Comparison of ENCODE assay signal across 18 mouse cellular contexts in genomic region chr14:67612471-67612870, GRCm38 (mm10).
DNase-seq lines count a peak whose midpoint lies in the region; ATAC-seq and TF ChIP-seq lines count a peak whose summit lies in the region.
"Had no signal": no experiment of that assay in that cellular context is flagged by ENCODE, and none has a peak within 500 bp of the region (broad histone marks: within the 10 kb centered on the region; RNA-seq: fewer than 3 reads in every experiment).

No protein-coding gene starts in this region.

- peak overlapping the region; percentile 69 for H3K4me3 ChIP-seq in gastrocnemius, adult 2 months
- H3K4me3 ChIP-seq in heart, postnatal 0 days (ENCODE audit: low read depth, low read length) = no peak overlapping the region
- H3K4me3 ChIP-seq in embryonic facial prominence, embryonic 14.5 days (ENCODE audit: low read depth, low read length) = no peak overlapping the region
- H3K4me3 ChIP-seq in limb, embryonic 14.5 days (replicated peaks; ENCODE audit: low read length) = no peak overlapping the region
- no peak overlapping the region for H3K4me3 ChIP-seq in midbrain, embryonic 14.5 days (replicated peaks; ENCODE audit: low read depth, low read length)
- H3K4me3 ChIP-seq: forebrain, embryonic 10.5 days; forebrain, embryonic 15.5 days; hindbrain, embryonic 13.5 days; midbrain, embryonic 12.5 days had no signal

- H3K4me1 ChIP-seq in heart, postnatal 0 days (ENCODE audit: control insufficient read depth, insufficient read depth) = no peaks in the 10 kb centered on the region
- H3K4me1 ChIP-seq in embryonic facial prominence, embryonic 14.5 days (ENCODE audit: control insufficient read depth, insufficient read depth, low read length) = peaks cover 41% of the 10 kb centered on the region
- H3K4me1 ChIP-seq in limb, embryonic 14.5 days (ENCODE audit: control insufficient read depth, insufficient read depth, low read length) = peaks cover 53% of the 10 kb centered on the region
- peaks cover 15% of the 10 kb centered on the region; the same call in 1 of the 2 replicates for H3K4me1 ChIP-seq in midbrain, embryonic 14.5 days (ENCODE audit: control insufficient read depth, insufficient read depth, low read length)

- no peak for TF ChIP-seq POLR2A in limb, embryonic 14.5 days (IDR thresholded peaks at IDR 0.05; ENCODE audit: borderline replicate concordance, extremely low read depth, insufficient read depth, insufficient read length)

- WGBS in heart, postnatal 0 days = 43% methylated on average over 4 of the region's 4 CpGs
- 23% methylated on average over 4 of the region's 4 CpGs for WGBS in embryonic facial prominence, embryonic 14.5 days
- 52% methylated on average over 4 of the region's 4 CpGs for WGBS in limb, embryonic 14.5 days
- WGBS in midbrain, embryonic 14.5 days = 38% methylated on average over 4 of the region's 4 CpGs

- no peak for ATAC-seq in heart, postnatal 0 days (ENCODE audit: insufficient read depth, low read depth)
- ATAC-seq in embryonic facial prominence, embryonic 14.5 days (ENCODE audit: low read depth) = no peak
- ATAC-seq in limb, embryonic 14.5 days (ENCODE audit: low FRiP score, low read depth) = no peak
- no peak for ATAC-seq in midbrain, embryonic 14.5 days (ENCODE audit: low FRiP score, low TSS enrichment)
- ATAC-seq: forebrain, embryonic 15.5 days; intestine, embryonic 16.5 days had no signal

- no peak for DNase-seq in gastrocnemius, adult 2 months
- no peak for DNase-seq in gastrocnemius, postnatal 36 days
- no peak for DNase-seq in heart, postnatal 0 days (ENCODE audit: low spot score)
- no peak for DNase-seq in heart, adult 9 months (ENCODE audit: low spot score in 2 of 2)
- DNase-seq in embryonic facial prominence, embryonic 14.5 days (ENCODE audit: low spot score) = no peak
- no peak for DNase-seq in limb, embryonic 14.5 days (ENCODE audit: low spot score)
- DNase-seq in kidney, postnatal 14 days = no peak
- no peak for DNase-seq in midbrain, embryonic 14.5 days
- DNase-seq: cerebellum, adult 18-20 months; liver; lung, adult 2 months had no signal

- 0 out of 2 replicates have a peak, but pooled peaks cover 6% of the 10 kb centered on the region for H3K27me3 ChIP-seq in heart, postnatal 0 days (ENCODE audit: control insufficient read depth, insufficient read depth, low read length)
- peaks cover 8% of the 10 kb centered on the region for H3K27me3 ChIP-seq in embryonic facial prominence, embryonic 14.5 days (replicated peaks; ENCODE audit: control insufficient read depth, insufficient read depth, low read length)
- H3K27me3 ChIP-seq in limb, embryonic 14.5 days (ENCODE audit: control insufficient read depth, insufficient read depth, low read length) = no peaks in the 10 kb centered on the region; the same call in 1 of the 2 replicates
- H3K27me3 ChIP-seq in midbrain, embryonic 14.5 days (ENCODE audit: control insufficient read depth, insufficient read depth, low read length) = 0 out of 2 replicates have a peak, but pooled peaks cover 5% of the 10 kb centered on the region

- H3K9me3 ChIP-seq in heart, postnatal 0 days (replicated peaks; ENCODE audit: control insufficient read depth, low read length) = no peaks in the 10 kb centered on the region
- no peaks in the 10 kb centered on the region for H3K9me3 ChIP-seq in embryonic facial prominence, embryonic 14.5 days (ENCODE audit: control insufficient read depth, low read length)
- no peaks in the 10 kb centered on the region for H3K9me3 ChIP-seq in limb, embryonic 14.5 days (ENCODE audit: control insufficient read depth, low read length)
- H3K9me3 ChIP-seq in midbrain, embryonic 14.5 days (ENCODE audit: control insufficient read depth, low read length) = no peaks in the 10 kb centered on the region
- H3K9me3 ChIP-seq: forebrain, embryonic 10.5 days; forebrain, embryonic 15.5 days; hindbrain, embryonic 13.5 days; midbrain, embryonic 12.5 days had no signal

- no peaks in the 10 kb centered on the region for H3K36me3 ChIP-seq in heart, postnatal 0 days (replicated peaks; ENCODE audit: control insufficient read depth, insufficient read depth, low read length)
- no peaks in the 10 kb centered on the region for H3K36me3 ChIP-seq in embryonic facial prominence, embryonic 14.5 days (ENCODE audit: control insufficient read depth, insufficient read depth, low read length)
- H3K36me3 ChIP-seq in limb, embryonic 14.5 days (ENCODE audit: control insufficient read depth, insufficient read depth, low read length) = no peaks in the 10 kb centered on the region
- H3K36me3 ChIP-seq in midbrain, embryonic 14.5 days (ENCODE audit: control insufficient read depth, insufficient read depth, low read length) = no peaks in the 10 kb centered on the region
- H3K36me3 ChIP-seq: forebrain, embryonic 10.5 days; forebrain, embryonic 15.5 days; hindbrain, embryonic 13.5 days; midbrain, embryonic 12.5 days had no signal

- TF ChIP-seq EP300 in heart, postnatal 0 days (IDR thresholded peaks at IDR 0.05; ENCODE audit: low read depth) = no peak

- peak overlapping the region; percentile 57; the same call in 1 of the 2 replicates for H3K27ac ChIP-seq in gastrocnemius, adult 2 months
- no peak overlapping the region for H3K27ac ChIP-seq in heart, postnatal 0 days (ENCODE audit: low read depth)
- H3K27ac ChIP-seq in embryonic facial prominence, embryonic 14.5 days (replicated peaks; ENCODE audit: low read depth, low read length) = peak overlapping the region; percentile 66
- peak overlapping the region; percentile 80 for H3K27ac ChIP-seq in limb, embryonic 14.5 days (replicated peaks; ENCODE audit: low read depth, low read length)
- no peak overlapping the region for H3K27ac ChIP-seq in midbrain, embryonic 14.5 days (replicated peaks; ENCODE audit: low read depth, low read length)
- H3K27ac ChIP-seq: forebrain, embryonic 10.5 days; forebrain, embryonic 15.5 days; hindbrain, embryonic 13.5 days; kidney, postnatal 0 days; liver, embryonic 14.5 days; midbrain, embryonic 12.5 days had no signal

- no peak for TF ChIP-seq CTCF in gastrocnemius, adult 2 months (IDR thresholded peaks at IDR 0.05)
- TF ChIP-seq CTCF in heart, postnatal 0 days (IDR thresholded peaks at IDR 0.05; ENCODE audit: low read depth) = no peak

- intact Hi-C loops in gastrocnemius, adult 2 months (cut with DNase I) = no loop called here
- intact Hi-C loops in gastrocnemius, postnatal 36 days (cut with DNase I) = no loop called here

- no peak overlapping the region for H3K9ac ChIP-seq in heart, postnatal 0 days (replicated peaks; ENCODE audit: low read depth, low read length)
- H3K9ac ChIP-seq in embryonic facial prominence, embryonic 14.5 days (ENCODE audit: low read depth, low read length) = no peak overlapping the region
- no peak overlapping the region for H3K9ac ChIP-seq in limb, embryonic 14.5 days (ENCODE audit: low read depth, low read length, severe bottlenecking)
- no peak overlapping the region for H3K9ac ChIP-seq in midbrain, embryonic 14.5 days (replicated peaks; ENCODE audit: low read length)
- H3K9ac ChIP-seq: forebrain, embryonic 15.5 days; hindbrain, embryonic 13.5 days; liver, embryonic 14.5 days; midbrain, embryonic 12.5 days had no signal

- H3K4me2 ChIP-seq in heart, postnatal 0 days (ENCODE audit: low read depth, low read length) = peak overlapping the region; percentile 55
- peak overlapping the region; percentile 52 for H3K4me2 ChIP-seq in embryonic facial prominence, embryonic 14.5 days (ENCODE audit: low read depth, low read length)
- H3K4me2 ChIP-seq in limb, embryonic 14.5 days (replicated peaks; ENCODE audit: low read depth, low read length, severe bottlenecking) = peak overlapping the region; percentile 29
- H3K4me2 ChIP-seq in midbrain, embryonic 14.5 days (ENCODE audit: low read length) = no peak overlapping the region
- H3K4me2 ChIP-seq: forebrain, embryonic 15.5 days; midbrain, embryonic 12.5 days had no signal

Comparison
In these comparisons a context has a peak if more than half of its experiments do, and no peak if none do; other contexts are left out.
1. H3K27ac ChIP-seq: peak in gastrocnemius, adult 2 months (single experiment), embryonic facial prominence, embryonic 14.5 days (single experiment) and limb, embryonic 14.5 days (single experiment); none in heart, postnatal 0 days (single experiment) and midbrain, embryonic 14.5 days (single experiment).